Mouse (Mus musculus) retina, adult 2 months (tissue): ENCODE measurements around the gene Gm42791.
A peak's percentile ranks its signal among the peaks of the same experiment; 100 is the strongest.

Source experiments
- DNase-seq: peaks from one replicate; pipeline ENCODE4 v3.0.0-alpha.2; 2012; ENCODE audit warnings: low read depth, low spot score

Gene Gm42791

GRCm38 (mm10) chr5:148928382-148929115, 66.4 kb downstream of the Gm42791 start:
- DNase-seq, result peak; percentile 88

- no peak for DNase-seq
Observed at GRCm38 (mm10) chr5:148927717-148928223, 67.2 kb downstream of the Gm42791 start.

GRCm38 (mm10) chr5:148924586-148924985, 70.4 kb downstream of the Gm42791 start:
- DNase-seq, result no peak

- no peak for DNase-seq
Observed at GRCm38 (mm10) chr5:148924051-148924450, 70.9 kb downstream of the Gm42791 start.

- DNase-seq, result no peak
Observed at GRCm38 (mm10) chr5:148923408-148923807, 71.5 kb downstream of the Gm42791 start.

- DNase-seq, result no peak
Observed at GRCm38 (mm10) chr5:148922773-148923172, 72.2 kb downstream of the Gm42791 start.

- DNase-seq, result no peak
Observed at GRCm38 (mm10) chr5:148918049-148918448, 76.9 kb downstream of the Gm42791 start.

GRCm38 (mm10) chr5:148916775-148917174, 78.2 kb downstream of the Gm42791 start:
- DNase-seq, result no peak

GRCm38 (mm10) chr5:148912262-148912661, 82.7 kb downstream of the Gm42791 start:
- DNase-seq, result no peak

- DNase-seq, result no peak
Observed at GRCm38 (mm10) chr5:148910066-148910465, 84.9 kb downstream of the Gm42791 start.

GRCm38 (mm10) chr5:148909402-148909801, 85.5 kb downstream of the Gm42791 start:
- no peak for DNase-seq

- no peak for DNase-seq
Observed at GRCm38 (mm10) chr5:148909057-148909395, 85.9 kb downstream of the Gm42791 start.

- no peak for DNase-seq
Observed at GRCm38 (mm10) chr5:148908191-148909056, 86.5 kb downstream of the Gm42791 start.

GRCm38 (mm10) chr5:148906305-148906704, 88.6 kb downstream of the Gm42791 start:
- DNase-seq, result no peak

GRCm38 (mm10) chr5:148904846-148905245, 90.1 kb downstream of the Gm42791 start:
- DNase-seq, result no peak

GRCm38 (mm10) chr5:148899361-148899760, 95.6 kb downstream of the Gm42791 start:
- DNase-seq, result no peak

GRCm38 (mm10) chr5:148897941-148898417, 97.0 kb downstream of the Gm42791 start:
- DNase-seq, result no peak

- no peak for DNase-seq
Observed at GRCm38 (mm10) chr5:148897069-148897702, 97.8 kb downstream of the Gm42791 start.

GRCm38 (mm10) chr5:148896515-148896914, 98.4 kb downstream of the Gm42791 start:
- DNase-seq, result no peak

- DNase-seq, result no peak
Observed at GRCm38 (mm10) chr5:148895833-148896232, 99.1 kb downstream of the Gm42791 start.

GRCm38 (mm10) chr5:148895034-148895433, 99.9 kb downstream of the Gm42791 start:
- no peak for DNase-seq

- no peak for DNase-seq
Observed at GRCm38 (mm10) chr5:148890237-148890636, 104.7 kb downstream of the Gm42791 start.
